Mouse (Mus musculus) forebrain, embryonic 16.5 days (tissue): ENCODE measurements at regions not wholly inside any gene's neighbourhood (a gene's known extent, or its start where the extent isn't known, plus 50 kb on each side); places are given as distances from the start of the nearest gene placed in this dataset.

ENCODE experiments used
- ATAC-seq: fragments of 200-750 bp; cut with Nextera tagmentation; 2 replicates; pipeline ENCODE4 v1.8.0; 2017; ENCODE audit warnings: mild to moderate bottlenecking, moderate library complexity
- H3K27ac ChIP-seq: fragments of 300-500 bp; sonication (generic); 2 replicates; pipeline ENCODE4 v1.5.1; 2014; ENCODE audit warnings: low read length, control low read depth
- H3K27me3 ChIP-seq: fragments of 300-500 bp; sonication (generic); replicated peaks from 2 replicates; pipeline ENCODE4 v1.6.1; 2014; ENCODE audit warnings: low read length; ENCODE audit not compliant: control insufficient read depth, insufficient read depth
- H3K36me3 ChIP-seq: fragments of 300-500 bp; sonication (generic); 2 replicates; pipeline ENCODE4 v1.6.1; 2014; ENCODE audit not compliant: control insufficient read depth, insufficient read depth
- H3K4me1 ChIP-seq: fragments of 300-500 bp; sonication (generic); replicated peaks from 2 replicates; pipeline ENCODE4 v1.6.1; 2014; ENCODE audit warnings: low read length; ENCODE audit not compliant: control insufficient read depth, insufficient read depth
- H3K4me2 ChIP-seq: fragments of 300-500 bp; sonication (generic); 2 replicates; pipeline ENCODE4 v1.6.1; 2014; ENCODE audit warnings: mild to moderate bottlenecking, low read length, control low read depth
- H3K4me3 ChIP-seq: fragments of 300-500 bp; sonication (generic); replicated peaks from 2 replicates; pipeline ENCODE4 v1.5.1; 2014; ENCODE audit warnings: mild to moderate bottlenecking, low read length, control low read depth
- H3K9ac ChIP-seq: fragments of 300-500 bp; sonication (generic); replicated peaks from 2 replicates; pipeline ENCODE4 v1.6.1; 2014; ENCODE audit warnings: low read depth, low read length, control low read depth
- H3K9me3 ChIP-seq: fragments of 300-500 bp; sonication (generic); 2 replicates; pipeline ENCODE4 v1.6.1; 2016; ENCODE audit warnings: low read length; ENCODE audit not compliant: control insufficient read depth
- whole genome bisulfite sequencing: fragments of 180-500 bp; shearing (Covaris S2); extraction: QIAGEN DNeasy Blood & Tissue Kit; methylation state at CpG from one replicate; pipeline ENCODE4 v1.1.7; 2014; 5-methylcytosine and 5-hydroxymethylcytosine counted together

- Histone ChIP-seq H3K4me1 (no peaks in the 10 kb centered on the region), H3K9ac (no peak overlapping the region), H3K4me2 (no peak overlapping the region), H3K27me3 (no peaks in the 10 kb centered on the region), H3K9me3 (no peaks in the 10 kb centered on the region), H3K36me3 (no peaks in the 10 kb centered on the region), H3K4me3 (no peak overlapping the region), H3K27ac (no peak overlapping the region)
- ATAC-seq: no peak
- WGBS: 69% methylated on average over 1 of the region's 1 CpGs
Observed at GRCm38 (mm10) chr1:148588573-148588972, 1372.5 kb downstream of the Pla2g4a start.

GRCm38 (mm10) chr1:148579873-148580445 lies 1381.1 kb downstream of the Pla2g4a start:
- no peaks in the 10 kb centered on the region for H3K36me3 ChIP-seq
- 88% methylated on average over 2 of the region's 2 CpGs for WGBS
- no peaks in the 10 kb centered on the region for H3K27me3 ChIP-seq
- no peak overlapping the region for H3K4me3 ChIP-seq
- H3K9me3 ChIP-seq: no peaks in the 10 kb centered on the region
- H3K4me1 ChIP-seq: no peaks in the 10 kb centered on the region
- H3K9ac ChIP-seq: no peak overlapping the region
- no peak overlapping the region for H3K4me2 ChIP-seq
- no peak overlapping the region for H3K27ac ChIP-seq
- ATAC-seq: no peak

- H3K9ac ChIP-seq: no peak overlapping the region
- 58% methylated on average over 2 of the region's 2 CpGs for WGBS
- H3K4me3 ChIP-seq: no peak overlapping the region
- H3K9me3 ChIP-seq: no peaks in the 10 kb centered on the region
- peak; percentile 45; the same call in 1 of the 2 replicates for ATAC-seq
- H3K27ac ChIP-seq: no peak overlapping the region
- H3K36me3 ChIP-seq: no peaks in the 10 kb centered on the region
- H3K27me3 ChIP-seq: no peaks in the 10 kb centered on the region
- H3K4me2 ChIP-seq: no peak overlapping the region
- H3K4me1 ChIP-seq: no peaks in the 10 kb centered on the region
Observed at GRCm38 (mm10) chr1:148569063-148569462, 1392.0 kb downstream of the Pla2g4a start.
